Mouse (Mus musculus) neural tube, embryonic 13.5 days (tissue): Measurements from ENCODE around the gene Fbxl19. TPM values are rescaled to one million over a fixed set of nuclear protein-coding genes. Genes with fewer than 3 reads are reported as not detected.
"Not testable (repeated sequence)": the region's sequence is repeated elsewhere in the genome, so short reads cannot be mapped to it uniquely, and the experiment has no call there.

Source experiments
- ATAC-seq: fragments of 200-750 bp; cut with Nextera tagmentation; 2 replicates; pipeline ENCODE4 v1.8.0; 2017; ENCODE audit warnings: low read depth, mild to moderate bottlenecking, moderate TSS enrichment, moderate library complexity
- H3K27ac ChIP-seq: fragments of 300-500 bp; sonication (generic); replicated peaks from 2 replicates; pipeline ENCODE4 v1.5.1; 2015; ENCODE audit warnings: moderate library complexity, mild to moderate bottlenecking, inconsistent platforms
- H3K27me3 ChIP-seq: fragments of 300-500 bp; sonication (generic); 2 replicates; pipeline ENCODE4 v1.6.1; 2015; ENCODE audit warnings: mild to moderate bottlenecking, inconsistent platforms
- H3K36me3 ChIP-seq: fragments of 300-500 bp; sonication (generic); 2 replicates; pipeline ENCODE4 v1.6.1; 2015; ENCODE audit warnings: mild to moderate bottlenecking, inconsistent platforms
- H3K4me1 ChIP-seq: fragments of 300-500 bp; sonication (generic); replicated peaks from 2 replicates; pipeline ENCODE4 v1.6.1; 2015; ENCODE audit warnings: inconsistent platforms
- H3K4me2 ChIP-seq: fragments of 300-500 bp; sonication (generic); 2 replicates; pipeline ENCODE4 v1.6.1; 2015; ENCODE audit warnings: inconsistent platforms, mild to moderate bottlenecking, moderate library complexity
- H3K4me3 ChIP-seq: fragments of 300-500 bp; sonication (generic); 2 replicates; pipeline ENCODE4 v1.5.1; 2015; ENCODE audit warnings: mild to moderate bottlenecking, inconsistent platforms
- H3K9ac ChIP-seq: fragments of 300-500 bp; sonication (generic); 2 replicates; pipeline ENCODE4 v1.6.1; 2015; ENCODE audit warnings: moderate library complexity, mild to moderate bottlenecking, inconsistent platforms
- H3K9me3 ChIP-seq: fragments of 300-500 bp; sonication (generic); 2 replicates; pipeline ENCODE4 v1.6.1; 2016; ENCODE audit warnings: inconsistent platforms
- WGBS: fragments of 180-500 bp; shearing (Covaris S2); methylation state at CpG from one replicate; pipeline ENCODE4 v1.1.7; 2015; 5-methylcytosine and 5-hydroxymethylcytosine counted together
- polyA plus RNA-seq: library from polyadenylated mRNA; unstranded; fragments of >200 nt; fragmentation: Nextera tagmentation; extraction: Ambion mirVana; gene quantifications from 2 replicates; pipeline ENCODE4 v1.2.1, GENCODE M21; 2015

The Fbxl19 gene
- polyA plus RNA-seq, 1 experiment from 2014 or later: 8.8 TPM

DNA sequence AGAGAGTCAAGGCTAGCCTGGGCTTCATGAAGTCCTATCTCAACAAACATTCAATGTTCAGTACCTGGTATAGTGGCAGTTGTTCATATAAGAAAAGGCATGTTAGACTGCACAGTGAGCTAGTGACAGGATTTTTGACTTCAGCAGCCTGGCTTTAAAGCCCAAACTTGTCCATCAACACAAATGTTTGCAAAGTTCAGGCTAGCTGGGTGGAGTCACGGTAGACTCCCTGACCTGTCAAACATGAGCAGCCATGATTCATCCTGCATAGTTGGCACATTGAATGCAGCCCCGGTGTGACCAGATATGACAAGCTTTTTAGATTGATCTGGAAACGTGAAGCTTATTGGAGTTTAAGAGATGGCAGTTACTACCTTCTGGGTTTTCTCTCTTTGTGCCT, 27.7 kb downstream of the Fbxl19 start:
- peaks cover 38% of the 10 kb centered on the region for H3K4me1 ChIP-seq

GRCm38 (mm10) chr7:127772557-127772956, 28.2 kb downstream of the Fbxl19 start:
- Histone ChIP-seq H3K27ac (no peak overlapping the region), H3K36me3 (peaks cover 12% of the 10 kb centered on the region), H3K4me2 (no peak overlapping the region), H3K9me3 (no peaks in the 10 kb centered on the region), H3K27me3 (no peaks in the 10 kb centered on the region), H3K9ac (no peak overlapping the region), H3K4me3 (no peak overlapping the region), H3K4me1 (peaks cover 38% of the 10 kb centered on the region)
- no peak for ATAC-seq
- 90% methylated on average over 1 of the region's 1 CpGs for whole genome bisulfite sequencing

More for the DNA sequence above, 27.7 kb downstream of the Fbxl19 start:
- Histone ChIP-seq H3K4me3 (no peak overlapping the region), H3K36me3 (peaks cover 17% of the 10 kb centered on the region), H3K4me2 (no peak overlapping the region), H3K27ac (no peak overlapping the region), H3K9me3 (no peaks in the 10 kb centered on the region), H3K9ac (no peak overlapping the region), H3K27me3 (no peaks in the 10 kb centered on the region)
- 79% methylated on average over 3 of the region's 3 CpGs for WGBS
- no peak for ATAC-seq

DNA sequence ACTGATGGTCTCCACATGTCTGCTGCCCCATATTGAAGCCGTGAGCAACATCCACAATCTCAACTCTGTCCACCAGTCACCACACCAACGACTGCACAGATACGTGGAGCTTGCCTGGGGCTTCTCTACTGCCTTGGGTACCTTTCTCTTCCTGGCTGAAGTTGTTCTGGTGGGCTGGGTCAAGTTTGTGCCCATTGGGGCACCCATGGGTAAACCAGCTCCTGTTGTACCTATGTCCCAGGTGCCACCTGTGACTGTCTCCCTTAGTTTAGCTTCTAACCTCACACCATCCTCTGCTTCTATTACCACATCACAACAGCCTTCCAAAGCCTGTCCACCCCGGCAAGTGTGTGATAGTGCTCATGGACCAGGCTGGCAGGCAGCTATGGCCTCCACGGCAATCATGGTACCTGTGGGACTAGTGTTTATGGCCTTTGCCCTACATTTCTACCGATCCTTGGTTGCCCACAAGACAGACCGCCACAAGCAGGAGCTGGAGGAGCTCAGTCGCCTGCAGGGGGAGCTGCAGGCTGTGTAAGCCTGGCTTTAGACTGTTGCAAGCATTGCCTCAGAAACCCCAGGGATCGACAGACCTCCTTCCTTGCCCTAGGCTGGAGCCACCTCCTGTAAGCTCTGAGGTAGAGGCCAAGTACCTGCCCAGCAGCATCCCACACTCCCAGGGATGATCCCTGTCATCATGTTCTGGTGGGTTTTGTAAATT, 29.5 kb downstream of the Fbxl19 start:
- Histone ChIP-seq H3K4me2 (no peak overlapping the region), H3K27ac (no peak overlapping the region), H3K9me3 (no peaks in the 10 kb centered on the region), H3K4me1 (peaks cover 41% of the 10 kb centered on the region), H3K9ac (no peak overlapping the region), H3K27me3 (no peaks in the 10 kb centered on the region), H3K4me3 (no peak overlapping the region), H3K36me3 (peaks cover 4% of the 10 kb centered on the region; the same call in 1 of the 2 replicates)
- WGBS: 40% methylated on average over 9 of the region's 9 CpGs
- ATAC-seq: no peak

DNA sequence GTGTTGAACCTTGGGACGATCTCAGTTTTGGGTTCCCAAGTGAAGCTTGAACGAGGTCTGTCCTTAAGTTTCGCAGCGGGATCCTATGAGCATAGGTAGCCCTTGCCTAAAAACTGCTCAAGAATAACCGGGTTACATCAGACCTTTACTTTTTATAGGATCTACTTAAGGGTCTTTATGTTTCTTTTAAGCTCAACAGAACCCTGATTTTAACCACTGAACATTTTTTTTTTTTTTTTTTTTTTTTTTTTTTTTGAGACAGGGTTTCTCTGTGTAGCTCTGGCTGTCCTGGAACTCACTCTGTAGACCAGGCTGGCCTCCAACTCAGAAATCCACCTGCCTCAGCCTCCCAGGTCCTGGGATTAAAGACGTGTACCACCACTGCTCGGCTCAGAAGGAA, 31.5 kb downstream of the Fbxl19 start:
- 78% methylated on average over 7 of the region's 7 CpGs for WGBS
- H3K27ac ChIP-seq: peak overlapping the region; percentile 95
- H3K4me2 ChIP-seq: peak overlapping the region; percentile 91
- H3K4me1 ChIP-seq: peaks cover 25% of the 10 kb centered on the region
- peak overlapping the region; percentile 89 for H3K4me3 ChIP-seq
- peaks cover 19% of the 10 kb centered on the region for H3K36me3 ChIP-seq
- not testable (repeated sequence) for H3K27me3 ChIP-seq, H3K9me3 ChIP-seq, ATAC-seq
- H3K9ac ChIP-seq: peak overlapping the region; percentile 94

DNA sequence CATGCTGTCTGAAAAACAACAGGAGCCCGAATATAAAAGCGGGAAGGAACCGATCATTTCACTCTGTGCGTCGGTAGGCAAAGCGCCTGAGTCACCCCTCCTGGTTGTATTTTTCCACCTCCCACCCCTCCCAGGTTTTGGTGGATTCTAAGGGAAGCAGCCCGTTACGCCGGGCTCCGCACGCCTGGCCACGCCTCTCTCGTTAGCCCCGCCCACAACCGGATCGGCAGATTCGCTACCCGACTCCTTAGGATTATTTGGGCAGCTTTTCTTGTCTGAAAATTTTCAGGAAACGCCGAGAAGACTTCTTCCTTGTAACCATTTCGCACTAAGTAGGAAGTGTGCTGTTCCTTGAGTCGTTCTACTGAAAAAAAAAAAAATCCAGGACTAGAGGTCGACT, 32.1 kb downstream of the Fbxl19 start, which contains the start of gene Setd1a:
TSS of gene Setd1a (plus strand) at position 245 of the 400 bp plus-strand sequence.
- H3K36me3 ChIP-seq: peaks cover 25% of the 10 kb centered on the region
- peak; percentile 76 for ATAC-seq
- under 1% methylated on average over 23 of the region's 23 CpGs for WGBS
- no peaks in the 10 kb centered on the region for H3K9me3 ChIP-seq
- peaks cover 22% of the 10 kb centered on the region for H3K4me1 ChIP-seq
- peak within 1 kb of the TSS; percentile 89 for H3K4me3 ChIP-seq
- peak within 1 kb of the TSS; percentile 94 for H3K9ac ChIP-seq
- H3K27ac ChIP-seq: peak within 1 kb of the TSS; percentile 95
- no peaks in the 10 kb centered on the region for H3K27me3 ChIP-seq
- H3K4me2 ChIP-seq: peak within 1 kb of the TSS; percentile 91

DNA sequence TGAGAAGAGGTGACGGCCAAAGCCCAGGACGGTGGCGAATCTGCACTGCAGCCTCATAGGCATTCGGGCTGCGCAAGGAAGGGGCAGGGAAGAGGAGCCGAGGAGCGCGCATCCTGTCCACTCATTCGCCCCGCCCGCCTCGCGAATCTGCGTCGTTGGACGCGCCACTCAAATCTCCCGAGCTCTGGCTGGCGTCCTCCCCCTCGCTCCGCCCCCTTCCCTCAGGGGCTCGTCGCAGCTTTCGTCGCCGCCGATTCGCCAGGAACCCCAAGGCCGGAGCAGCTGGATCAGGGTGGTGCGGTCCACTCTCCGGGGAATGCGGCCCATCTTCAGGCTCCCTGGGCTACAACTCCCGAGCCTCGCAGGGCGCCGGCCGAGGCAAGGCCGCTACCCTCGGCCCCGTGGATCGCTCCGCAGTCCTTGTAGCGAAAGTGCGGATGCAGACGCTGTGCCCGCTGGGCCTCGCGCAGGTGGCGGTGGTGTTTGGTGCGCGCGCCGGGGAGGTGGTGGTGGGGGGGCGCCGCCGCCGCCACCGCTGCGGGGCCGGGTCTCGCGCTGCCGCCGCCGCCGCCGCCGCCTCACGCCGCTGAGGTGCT, 32.6 kb downstream of the Fbxl19 start:
- H3K4me1 ChIP-seq: peaks cover 22% of the 10 kb centered on the region
- H3K4me3 ChIP-seq: peak overlapping the region; percentile 89

GRCm38 (mm10) chr7:127777474-127778266, 33.3 kb downstream of the Fbxl19 start:
- no peaks in the 10 kb centered on the region for H3K9me3 ChIP-seq
- peak; percentile 59 for ATAC-seq
- H3K27me3 ChIP-seq: no peaks in the 10 kb centered on the region
- peak overlapping the region; percentile 89 for H3K4me3 ChIP-seq
- H3K36me3 ChIP-seq: peaks cover 37% of the 10 kb centered on the region
- 4% methylated on average over 59 of the region's 66 CpGs for WGBS
- peaks cover 22% of the 10 kb centered on the region for H3K4me1 ChIP-seq
- peak overlapping the region; percentile 94 for H3K9ac ChIP-seq
- peak overlapping the region; percentile 91 for H3K4me2 ChIP-seq
- peak overlapping the region; percentile 95 for H3K27ac ChIP-seq

More for the DNA sequence above, 32.6 kb downstream of the Fbxl19 start:
- Histone ChIP-seq H3K36me3 (peaks cover 30% of the 10 kb centered on the region), H3K27ac (peak overlapping the region; percentile 95), H3K9me3 (no peaks in the 10 kb centered on the region), H3K27me3 (no peaks in the 10 kb centered on the region), H3K9ac (peak overlapping the region; percentile 94), H3K4me2 (peak overlapping the region; percentile 91)
- peak; percentile 92 for ATAC-seq
- WGBS: under 1% methylated on average over 62 of the region's 70 CpGs

GRCm38 (mm10) chr7:127778350-127778749, 34.0 kb downstream of the Fbxl19 start:
- Histone ChIP-seq H3K9ac (peak overlapping the region; percentile 94), H3K27ac (no peak overlapping the region)
- WGBS: 76% methylated on average over 4 of the region's 4 CpGs

DNA sequence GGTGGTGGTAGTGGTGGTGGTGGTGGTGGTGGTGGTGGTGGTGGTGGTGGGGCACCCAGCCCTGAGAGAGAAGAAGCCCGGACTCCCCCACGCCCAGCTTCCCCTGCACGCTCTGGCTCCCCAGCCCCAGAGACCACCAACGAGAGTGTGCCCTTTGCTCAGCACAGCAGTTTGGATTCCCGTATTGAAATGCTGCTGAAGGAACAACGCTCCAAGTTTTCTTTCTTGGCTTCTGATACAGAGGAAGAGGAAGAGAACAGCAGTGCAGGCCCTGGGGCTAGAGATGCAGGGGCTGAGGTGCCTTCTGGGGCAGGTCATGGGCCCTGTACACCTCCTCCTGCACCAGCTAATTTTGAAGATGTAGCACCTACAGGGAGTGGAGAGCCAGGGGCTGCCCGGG, 41.0 kb downstream of the Fbxl19 start, which contains the start of gene Gm49388:
TSS of gene Gm49388 (plus strand) at position 301 of the 400 bp plus-strand sequence.
- no peak for ATAC-seq
- Histone ChIP-seq H3K27me3 (no peaks in the 10 kb centered on the region), H3K4me2 (no peak within 1 kb of the TSS), H3K4me1 (no peaks in the 10 kb centered on the region), H3K27ac (no peak within 1 kb of the TSS), H3K9ac (no peak within 1 kb of the TSS), H3K9me3 (no peaks in the 10 kb centered on the region), H3K4me3 (no peak within 1 kb of the TSS), H3K36me3 (peaks cover 95% of the 10 kb centered on the region)
- WGBS: 96% methylated on average over 7 of the region's 7 CpGs

More at GRCm38 (mm10) chr7:127778350-127778749, 34.0 kb downstream of the Fbxl19 start:
- H3K4me1 ChIP-seq: peaks cover 22% of the 10 kb centered on the region
- H3K9me3 ChIP-seq: no peaks in the 10 kb centered on the region
- H3K4me2 ChIP-seq: peak overlapping the region; percentile 91
- H3K36me3 ChIP-seq: peaks cover 41% of the 10 kb centered on the region
- peak overlapping the region; percentile 89 for H3K4me3 ChIP-seq
- no peaks in the 10 kb centered on the region for H3K27me3 ChIP-seq
- no peak for ATAC-seq

DNA sequence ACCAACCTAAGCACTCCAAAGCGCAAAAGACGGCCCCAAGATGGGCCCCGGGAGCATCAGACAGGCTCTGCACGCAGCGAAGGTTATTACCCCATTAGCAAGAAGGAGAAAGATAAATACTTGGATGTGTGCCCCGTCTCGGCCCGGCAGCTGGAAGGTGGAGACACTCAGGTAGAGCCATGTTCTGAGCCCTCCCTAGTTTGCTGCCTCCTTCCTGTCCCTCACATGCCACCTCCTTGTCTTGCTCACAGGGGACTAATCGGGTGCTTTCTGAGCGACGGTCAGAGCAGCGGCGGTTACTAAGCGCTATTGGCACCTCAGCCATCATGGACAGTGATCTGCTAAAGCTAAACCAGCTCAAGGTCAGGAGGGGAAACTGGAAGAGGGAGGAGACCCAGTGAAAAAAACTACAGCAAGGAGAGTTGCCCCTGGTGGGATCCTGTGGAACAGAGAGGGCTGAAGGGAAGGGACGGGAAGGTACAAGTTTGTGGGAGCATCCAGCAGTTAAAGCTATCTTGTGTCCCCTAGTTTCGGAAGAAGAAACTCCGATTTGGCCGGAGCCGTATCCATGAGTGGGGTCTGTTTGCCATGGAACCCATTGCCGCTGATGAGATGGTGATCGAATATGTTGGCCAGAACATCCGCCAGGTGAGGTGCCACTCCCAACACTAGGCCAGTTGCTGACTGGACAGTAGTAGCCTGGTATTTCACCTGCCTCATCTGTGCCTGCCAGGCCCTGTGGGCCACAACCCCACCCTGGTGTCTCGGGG, 52.9 kb downstream of the Fbxl19 start:
- H3K27ac ChIP-seq: no peak overlapping the region
- H3K4me2 ChIP-seq: no peak overlapping the region
- 94% methylated on average over 23 of the region's 23 CpGs for WGBS
- peaks cover 9% of the 10 kb centered on the region for H3K4me1 ChIP-seq
- no peaks in the 10 kb centered on the region for H3K9me3 ChIP-seq
- no peak for ATAC-seq
- H3K9ac ChIP-seq: no peak overlapping the region
- peaks cover 91% of the 10 kb centered on the region for H3K36me3 ChIP-seq
- no peak overlapping the region for H3K4me3 ChIP-seq
- no peaks in the 10 kb centered on the region for H3K27me3 ChIP-seq

- no peak overlapping the region for H3K27ac ChIP-seq
These were observed 54.2 kb downstream of the Fbxl19 start for GRCm38 (mm10) chr7:127798591-127798990.

More at GRCm38 (mm10) chr7:127798591-127798990, 54.2 kb downstream of the Fbxl19 start:
- H3K36me3 ChIP-seq: peaks cover 86% of the 10 kb centered on the region
- no peak overlapping the region for H3K4me3 ChIP-seq
- no peak overlapping the region for H3K9ac ChIP-seq
- H3K4me1 ChIP-seq: peaks cover 9% of the 10 kb centered on the region
- WGBS: 87% methylated on average over 4 of the region's 4 CpGs
- ATAC-seq: no peak
- H3K9me3 ChIP-seq: no peaks in the 10 kb centered on the region
- no peak overlapping the region for H3K4me2 ChIP-seq
- H3K27me3 ChIP-seq: no peaks in the 10 kb centered on the region
